Mouse (Mus musculus): Measurements from ENCODE around the gene Gm26920.
"Not testable (repeated sequence)": the region's sequence is repeated elsewhere in the genome, so short reads cannot be mapped to it uniquely, and the experiment has no call there.

Gene Gm26920

DNA sequence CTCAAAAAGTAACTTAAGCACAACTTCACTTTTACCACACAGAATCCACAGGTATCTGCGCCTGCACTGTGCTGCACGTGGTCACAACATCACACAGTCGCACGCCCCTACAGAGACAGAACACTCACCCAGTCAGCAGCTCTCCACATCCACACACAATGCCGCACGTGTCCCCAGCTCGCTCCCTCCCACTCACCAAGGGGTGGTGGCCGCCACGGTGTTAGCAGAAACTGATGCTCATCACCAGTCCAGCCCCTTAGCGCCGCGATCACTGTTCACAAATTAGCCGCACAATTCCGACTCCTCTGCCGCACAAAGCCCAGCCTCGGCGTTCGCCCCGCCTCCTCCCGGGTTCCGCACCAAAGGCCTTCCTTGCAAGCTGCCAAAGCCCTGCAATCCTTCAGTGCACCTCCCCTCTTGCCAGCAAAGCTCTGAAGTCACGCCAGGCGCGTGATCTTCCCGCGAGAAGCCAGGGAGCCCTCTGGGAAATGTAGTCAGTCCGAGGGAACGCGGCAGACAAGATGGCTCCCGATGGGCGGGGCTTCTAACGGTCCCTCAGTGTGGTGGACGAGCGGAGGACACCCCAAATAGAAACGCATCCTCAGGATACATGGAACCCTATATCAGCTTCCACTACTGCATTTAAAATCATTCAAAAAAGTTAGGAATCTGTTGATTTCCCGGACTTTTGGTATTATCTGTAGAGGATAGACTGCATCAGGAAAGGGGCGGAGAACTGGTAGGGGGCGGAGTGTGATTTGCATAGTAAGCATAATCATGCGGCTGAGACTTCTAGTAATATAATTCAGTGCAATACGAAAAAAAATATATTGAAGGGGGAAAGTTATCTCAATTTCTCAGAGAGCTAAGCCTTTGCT lies at the start of gene Gm26920, which contains the start of gene Zfp566:
Gene Gm26920 (minus strand): TSS at position 319 of the 878 bp plus-strand sequence.
Gene Zfp566 (minus strand): TSS at position 436 of the 878 bp plus-strand sequence.
- peak; percentile 99 for DNase-seq (ENCODE audit: low read depth)

GRCm38 (mm10) chr7:30136826-30137225 lies 46.6 kb upstream of the Gm26920 start:
- no peak for DNase-seq (ENCODE audit: low read depth)

- no peak for DNase-seq (ENCODE audit: low read depth)
Measured at GRCm38 (mm10) chr7:30132396-30132795, 42.2 kb upstream of the Gm26920 start.

- DNase-seq (ENCODE audit: low read depth): no peak
Measured at GRCm38 (mm10) chr7:30129900-30130299, 39.7 kb upstream of the Gm26920 start.

- no peak for DNase-seq (ENCODE audit: low read depth)
Measured at GRCm38 (mm10) chr7:30122188-30122530, 31.9 kb upstream of the Gm26920 start.

DNA sequence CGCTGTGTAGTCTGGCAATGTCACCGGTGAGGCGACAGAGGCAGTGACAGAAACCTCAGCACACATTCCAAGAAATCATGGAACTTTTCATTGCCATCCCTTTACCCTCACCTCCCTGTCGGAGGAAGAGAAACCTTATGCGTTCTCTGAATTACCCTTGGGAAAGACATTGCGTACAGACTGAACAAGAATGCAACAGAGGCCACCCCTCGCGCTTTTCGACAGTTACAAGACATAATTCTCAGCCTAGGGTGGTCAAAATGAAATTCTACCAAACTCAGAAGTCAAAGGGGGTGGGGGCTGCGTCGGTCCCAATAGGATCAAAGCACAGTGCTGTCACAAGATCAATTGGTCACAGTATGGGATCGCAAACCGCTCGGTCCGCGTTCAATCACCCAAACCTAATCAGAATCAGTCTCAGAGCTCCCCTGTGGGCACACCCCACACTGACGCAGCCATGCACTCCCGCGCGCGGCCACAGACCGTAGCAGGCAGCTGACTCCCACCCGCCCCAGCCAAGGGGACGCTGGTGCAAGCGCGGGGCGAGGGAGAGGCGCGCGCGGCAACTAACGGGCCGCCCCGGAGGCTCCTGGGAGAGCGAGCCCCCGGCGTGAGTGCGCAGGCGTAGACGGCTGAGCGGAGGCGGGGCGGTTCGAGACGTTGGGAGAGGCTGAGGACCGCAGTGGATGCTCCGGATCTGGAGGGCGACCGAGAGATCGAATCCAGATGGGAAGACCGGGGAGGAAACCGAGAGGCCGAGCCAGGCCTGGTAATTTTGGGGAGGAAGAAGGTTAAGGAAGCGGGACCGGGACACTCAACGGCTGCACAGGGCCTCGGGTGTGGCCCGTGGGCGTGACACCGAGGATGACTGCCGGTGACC lies 31.3 kb upstream of the Gm26920 start, which contains the start of gene Zfp382:
Gene Zfp382 (plus strand): TSS at position 635 of the 880 bp plus-strand sequence.
- peak; percentile 92 for DNase-seq (ENCODE audit: low read depth)

- not testable (repeated sequence) for DNase-seq (ENCODE audit: low read depth)
Measured at GRCm38 (mm10) chr7:30117935-30118334, 27.7 kb upstream of the Gm26920 start.

GRCm38 (mm10) chr7:30116076-30116475 lies 25.9 kb upstream of the Gm26920 start:
- DNase-seq (ENCODE audit: low read depth): no peak

GRCm38 (mm10) chr7:30099297-30099696 lies 9.1 kb upstream of the Gm26920 start:
- peak; percentile 92 for DNase-seq (ENCODE audit: low read depth)

- DNase-seq (ENCODE audit: low read depth): peak; percentile 39
Measured at GRCm38 (mm10) chr7:30095551-30096125, 5.4 kb upstream of the Gm26920 start.

GRCm38 (mm10) chr7:30094646-30095429 lies 4.6 kb upstream of the Gm26920 start, which contains the start of gene Zfp260:
Gene Zfp260, plus strand, starts transcription at chr7:30094777.
- peak; percentile 94 for DNase-seq (ENCODE audit: low read depth)

GRCm38 (mm10) chr7:30093918-30094415 lies 3.8 kb upstream of the Gm26920 start:
- DNase-seq (ENCODE audit: low read depth): no peak

DNA sequence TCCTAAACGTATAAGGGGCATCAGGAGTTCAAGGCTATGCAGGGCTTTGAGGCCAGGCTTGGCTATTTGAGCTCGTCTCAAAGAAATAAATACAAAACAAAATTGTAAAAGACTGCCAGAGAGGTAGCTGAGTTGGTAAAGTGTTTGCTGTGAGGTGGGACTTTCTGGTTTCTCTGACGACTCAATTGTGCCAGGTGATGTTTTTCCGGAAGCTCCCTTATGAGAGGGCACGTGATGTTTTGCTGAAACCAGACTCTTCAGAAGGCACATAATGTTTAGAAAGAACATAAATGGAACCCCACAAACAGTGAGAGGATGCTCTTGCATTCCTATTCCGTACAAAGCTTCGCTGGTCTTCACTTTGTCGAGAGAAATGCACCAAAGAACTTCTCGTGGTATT lies 2.5 kb upstream of the Gm26920 start:
- no peak for DNase-seq (ENCODE audit: low read depth)

GRCm38 (mm10) chr7:30090970-30091585 lies 868 bp upstream of the Gm26920 start:
- DNase-seq (ENCODE audit: low read depth): peak; percentile 71

- no peak for DNase-seq (ENCODE audit: low read depth)
Measured at GRCm38 (mm10) chr7:30089405-30089804, 805 bp downstream of the Gm26920 start.

DNA sequence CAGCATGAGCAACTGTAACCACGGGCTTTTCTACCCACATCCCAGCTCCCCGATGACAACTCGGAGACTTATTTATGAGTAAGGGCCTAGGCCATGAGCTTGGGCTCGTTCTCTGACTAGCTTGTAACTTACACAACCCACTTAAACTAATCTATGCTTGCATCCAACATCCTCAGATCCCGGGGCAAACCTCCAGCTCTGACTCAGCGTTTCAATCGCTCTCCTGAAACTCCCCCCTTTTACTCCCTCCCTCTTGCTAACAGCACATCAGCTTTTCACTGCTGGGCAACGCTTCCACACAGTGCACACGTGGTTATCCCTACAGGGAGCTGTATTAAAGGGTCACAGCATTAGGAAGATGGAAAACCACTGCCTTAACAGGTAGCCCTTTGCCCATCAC lies 3.7 kb downstream of the Gm26920 start:
- no peak for DNase-seq (ENCODE audit: low read depth)

DNA sequence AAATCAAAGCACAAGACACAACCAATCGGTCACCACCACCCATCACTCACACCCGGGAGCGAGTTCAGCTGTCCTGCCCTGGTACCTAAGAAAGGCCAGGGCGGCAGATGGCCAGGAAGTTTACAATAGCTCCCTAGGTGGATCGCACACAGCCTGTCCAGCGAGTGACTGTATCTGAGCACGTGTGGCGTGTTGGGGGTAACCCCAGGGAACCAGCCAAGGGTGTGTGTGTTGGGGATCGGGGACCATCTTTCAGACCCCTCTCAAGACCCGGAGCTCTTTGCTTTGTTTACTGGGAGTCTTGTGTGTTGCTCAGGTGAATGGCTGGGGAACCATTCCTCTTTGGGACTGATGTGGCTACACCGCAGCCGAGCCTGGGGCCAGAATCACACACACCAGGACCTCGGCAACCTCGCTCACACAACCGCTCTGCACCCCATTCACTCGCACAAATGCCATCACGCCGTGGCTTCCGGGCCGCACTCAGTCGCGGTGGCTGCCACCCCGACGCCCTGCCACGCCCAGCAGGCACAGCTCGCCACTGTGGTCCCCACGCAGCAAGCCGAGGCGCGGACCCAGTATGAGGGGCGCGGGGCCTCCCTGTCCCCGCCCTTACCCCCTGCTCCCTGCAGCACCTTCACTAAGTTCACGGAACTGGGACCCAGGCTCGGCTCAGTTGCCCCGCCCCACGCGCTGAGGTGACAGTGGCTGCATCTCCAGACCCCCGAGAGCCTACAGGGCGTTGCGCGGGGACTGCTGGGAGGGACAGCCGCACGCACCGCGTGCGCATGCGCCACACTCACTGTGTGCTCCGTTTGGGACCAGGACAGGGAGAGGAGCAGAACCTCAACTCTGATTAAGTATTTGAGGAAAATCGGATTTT lies 17.8 kb downstream of the Gm26920 start, which contains the start of gene Zfp82:
Gene Zfp82 (minus strand): TSS at position 755 of the 883 bp plus-strand sequence.
- peak; percentile 90 for DNase-seq (ENCODE audit: low read depth)

- no peak for DNase-seq (ENCODE audit: low read depth)
Measured at GRCm38 (mm10) chr7:30064622-30065021, 25.6 kb downstream of the Gm26920 start.

- peak; percentile 32 for DNase-seq (ENCODE audit: low read depth)
Measured at GRCm38 (mm10) chr7:30062478-30062877, 27.7 kb downstream of the Gm26920 start.

GRCm38 (mm10) chr7:30060341-30060740 lies 29.9 kb downstream of the Gm26920 start:
- no peak for DNase-seq (ENCODE audit: low read depth)

Data from naive thymus-derived CD4-positive, alpha-beta T cell, adult 2 months (primary cell).